Mouse (Mus musculus) liver, embryonic 11.5 days (tissue): ENCODE measurements at regions not wholly inside any gene's neighbourhood (a gene's known extent, or its start where the extent isn't known, plus 50 kb on each side); places are given as distances from the start of the nearest gene placed in this dataset.

Source experiments
- ATAC-seq: fragments of 200-750 bp; cut with Nextera tagmentation; replicated peaks from 2 replicates; pipeline ENCODE4 v1.8.0; 2017; ENCODE audit warnings: moderate number of reproducible peaks, mild to moderate bottlenecking, moderate TSS enrichment, moderate library complexity; ENCODE audit not compliant: low FRiP score
- DNase-seq: peaks from one replicate; pipeline ENCODE4 v3.0.0-alpha.2; 2017; ENCODE audit warnings: low spot score
- H3K27ac ChIP-seq: fragments of 300-500 bp; sonication (generic); 2 replicates; pipeline ENCODE4 v1.5.1; 2014; ENCODE audit warnings: mild to moderate bottlenecking, low read depth, low read length, control low read depth
- H3K27me3 ChIP-seq: fragments of 300-500 bp; sonication (generic); replicated peaks from 2 replicates; pipeline ENCODE4 v1.6.1; 2014; ENCODE audit warnings: low read length, mixed read lengths; ENCODE audit not compliant: control insufficient read depth, insufficient read depth
- H3K36me3 ChIP-seq: fragments of 300-500 bp; sonication (generic); 2 replicates; pipeline ENCODE4 v1.6.1; 2014; ENCODE audit warnings: mild to moderate bottlenecking, low read length, moderate library complexity, mixed read lengths; ENCODE audit not compliant: control insufficient read depth, insufficient read depth
- H3K4me1 ChIP-seq: fragments of 300-500 bp; sonication (generic); replicated peaks from 2 replicates; pipeline ENCODE4 v1.6.1; 2014; ENCODE audit warnings: low read length, mixed read lengths; ENCODE audit not compliant: control insufficient read depth, insufficient read depth
- H3K4me2 ChIP-seq: fragments of 300-500 bp; sonication (generic); 2 replicates; pipeline ENCODE4 v1.6.1; 2014; ENCODE audit warnings: mild to moderate bottlenecking, control low read depth, moderate library complexity
- H3K4me3 ChIP-seq: fragments of 300-500 bp; sonication (generic); 2 replicates; pipeline ENCODE4 v1.5.1; 2014; ENCODE audit warnings: low read depth, low read length, control low read depth
- H3K9ac ChIP-seq: fragments of 300-500 bp; sonication (generic); 2 replicates; pipeline ENCODE4 v1.6.1; 2014; ENCODE audit warnings: low read depth, low read length, control low read depth
- H3K9me3 ChIP-seq: fragments of 300-500 bp; sonication (generic); 2 replicates; pipeline ENCODE4 v1.6.1; 2016; ENCODE audit warnings: low read length, inconsistent platforms, mixed read lengths; ENCODE audit not compliant: control insufficient read depth
- WGBS: fragments of 180-500 bp; shearing (Covaris S2); extraction: QIAGEN DNeasy Blood & Tissue Kit; methylation state at CpG from one replicate; pipeline ENCODE4 v1.1.7; 2014; 5-methylcytosine and 5-hydroxymethylcytosine counted together

DNA sequence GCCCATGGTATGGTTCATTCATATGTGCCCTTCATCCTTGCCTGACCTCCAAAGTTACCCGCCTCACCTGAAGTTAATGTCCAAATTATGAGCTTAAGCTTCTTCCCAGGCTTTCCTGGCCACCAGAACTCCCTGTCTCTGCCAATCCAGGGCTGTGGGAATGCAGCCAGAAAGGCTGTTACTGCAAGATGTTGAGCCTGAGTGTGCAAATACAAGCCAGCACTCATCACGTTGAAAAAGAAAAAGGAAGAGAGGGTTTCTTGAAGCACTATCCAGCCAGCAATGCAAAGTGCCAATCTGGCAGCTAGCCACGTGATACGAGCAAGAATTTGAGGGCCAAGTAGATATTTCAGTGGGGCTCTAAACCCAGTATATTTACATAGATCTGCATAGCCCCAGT, 213.7 kb downstream of the Hs3st3b1 start:
- 66% methylated on average over 4 of the region's 4 CpGs for WGBS
- no peak for DNase-seq

DNA sequence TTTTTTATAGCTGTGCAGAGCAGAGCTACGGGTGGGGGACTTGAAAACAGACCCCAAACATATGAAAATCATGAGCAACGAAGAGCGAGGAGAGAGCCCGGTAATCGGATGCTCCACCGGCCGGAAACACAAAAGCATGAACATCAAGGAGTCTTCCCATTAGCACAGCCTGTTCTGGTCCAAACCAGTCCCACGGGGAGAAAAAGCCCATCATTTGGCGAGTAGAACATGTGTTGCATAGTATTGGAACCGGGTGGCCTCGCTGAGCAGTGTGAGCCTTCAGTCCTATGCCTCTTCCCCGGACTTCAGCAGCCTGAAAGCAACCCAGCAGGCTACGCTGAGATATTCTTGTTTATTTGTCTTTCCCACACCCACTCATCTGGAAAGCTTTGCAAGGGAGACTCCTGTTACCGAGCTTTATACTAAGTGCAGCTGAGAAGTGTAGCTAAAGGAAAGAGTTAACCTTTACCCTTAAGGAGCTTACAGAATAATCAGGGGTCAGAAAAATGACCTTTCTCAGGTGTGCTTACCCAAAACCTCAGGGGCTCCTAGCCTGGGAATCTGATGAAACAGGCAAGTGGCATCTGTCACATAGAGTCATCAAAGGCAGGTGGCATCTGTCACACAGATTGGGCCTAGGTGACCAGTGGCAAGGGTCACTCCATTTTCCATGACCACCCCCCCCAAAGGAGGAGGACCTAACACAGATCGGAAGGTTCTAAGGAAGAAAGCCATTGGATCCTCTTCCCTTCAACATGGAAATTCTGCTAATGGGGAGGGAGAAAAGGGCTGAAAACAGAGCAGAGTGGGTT, 209.8 kb downstream of the Hs3st3b1 start:
- 67% methylated on average over 15 of the region's 15 CpGs for WGBS
- H3K9ac ChIP-seq: no peak overlapping the region
- ATAC-seq (no peak), DNase-seq (no peak)
- H3K27ac ChIP-seq: no peak overlapping the region
- H3K36me3 ChIP-seq: no peaks in the 10 kb centered on the region
- H3K4me1 ChIP-seq: no peaks in the 10 kb centered on the region
- no peaks in the 10 kb centered on the region for H3K27me3 ChIP-seq
- H3K4me3 ChIP-seq: no peak overlapping the region
- H3K9me3 ChIP-seq: no peaks in the 10 kb centered on the region
- H3K4me2 ChIP-seq: no peak overlapping the region

More for the DNA sequence above, 213.7 kb downstream of the Hs3st3b1 start:
- Histone ChIP-seq H3K27me3 (no peaks in the 10 kb centered on the region), H3K36me3 (no peaks in the 10 kb centered on the region), H3K27ac (no peak overlapping the region), H3K9ac (no peak overlapping the region), H3K9me3 (no peaks in the 10 kb centered on the region), H3K4me3 (no peak overlapping the region), H3K4me2 (no peak overlapping the region), H3K4me1 (no peaks in the 10 kb centered on the region)
- ATAC-seq: no peak

GRCm38 (mm10) chr11:63722261-63722660, 199.8 kb downstream of the Hs3st3b1 start:
- no peaks in the 10 kb centered on the region for H3K36me3 ChIP-seq
- H3K4me3 ChIP-seq: no peak overlapping the region
- H3K27me3 ChIP-seq: no peaks in the 10 kb centered on the region
- WGBS: 81% methylated on average over 5 of the region's 5 CpGs
- no peak for ATAC-seq
- no peaks in the 10 kb centered on the region for H3K9me3 ChIP-seq
- H3K4me1 ChIP-seq: peaks cover 5% of the 10 kb centered on the region; the same call in 1 of the 2 replicates
- no peak overlapping the region for H3K9ac ChIP-seq
- H3K27ac ChIP-seq: no peak overlapping the region
- DNase-seq: no peak
- no peak overlapping the region for H3K4me2 ChIP-seq

GRCm38 (mm10) chr11:63730880-63731279, 191.2 kb downstream of the Hs3st3b1 start:
- DNase-seq: no peak

DNA sequence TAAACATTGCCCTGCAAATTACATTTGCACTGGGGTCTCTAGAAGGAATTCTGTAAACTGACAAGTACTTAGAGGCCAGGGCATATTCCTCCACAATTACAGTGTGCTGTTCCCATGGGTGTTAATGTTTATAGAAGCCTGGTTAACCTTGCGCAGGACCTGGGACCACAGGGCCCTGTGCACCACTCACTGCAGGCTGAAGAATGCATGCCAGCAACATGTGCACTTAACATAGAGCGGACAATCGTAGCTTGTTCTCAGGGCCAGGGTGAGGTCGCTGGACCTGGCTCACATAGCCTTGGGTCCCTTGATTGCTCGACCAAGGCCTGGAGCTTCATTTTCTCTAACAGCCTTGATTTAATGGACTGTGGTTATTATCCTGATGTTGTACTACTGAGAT, 168.8 kb downstream of the Hs3st3b1 start:
- Histone ChIP-seq H3K4me2 (no peak overlapping the region), H3K4me1 (no peaks in the 10 kb centered on the region), H3K9me3 (no peaks in the 10 kb centered on the region), H3K9ac (no peak overlapping the region), H3K27me3 (no peaks in the 10 kb centered on the region), H3K36me3 (no peaks in the 10 kb centered on the region), H3K27ac (no peak overlapping the region), H3K4me3 (no peak overlapping the region)
- WGBS: 80% methylated on average over 5 of the region's 5 CpGs
- no peak for ATAC-seq
- no peak for DNase-seq

More at GRCm38 (mm10) chr11:63730880-63731279, 191.2 kb downstream of the Hs3st3b1 start:
- H3K36me3 ChIP-seq: no peaks in the 10 kb centered on the region
- WGBS: 81% methylated on average over 9 of the region's 9 CpGs
- H3K27me3 ChIP-seq: no peaks in the 10 kb centered on the region
- H3K9me3 ChIP-seq: no peaks in the 10 kb centered on the region
- H3K4me3 ChIP-seq: no peak overlapping the region
- ATAC-seq: no peak
- no peak overlapping the region for H3K4me2 ChIP-seq
- H3K4me1 ChIP-seq: no peaks in the 10 kb centered on the region
- H3K27ac ChIP-seq: no peak overlapping the region
- no peak overlapping the region for H3K9ac ChIP-seq

DNA sequence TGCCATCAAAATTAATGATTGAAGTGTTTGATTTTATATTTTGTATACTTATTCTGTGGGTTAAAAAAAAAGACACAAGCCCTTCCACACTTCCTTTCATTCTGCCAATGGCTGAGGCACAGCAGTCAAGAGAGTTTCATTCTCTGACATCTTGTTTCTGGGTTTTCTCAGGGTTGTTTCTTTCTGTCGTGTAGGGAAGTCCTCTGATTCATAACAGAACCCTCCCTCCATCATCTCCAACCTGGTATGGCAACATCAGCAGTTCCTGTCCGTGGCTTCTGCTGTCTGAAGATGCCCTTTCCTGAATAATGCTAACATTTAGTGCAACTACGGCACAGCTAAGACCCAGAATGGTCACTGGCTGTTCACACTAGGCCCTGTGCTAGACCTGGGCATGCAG, 167.3 kb downstream of the Hs3st3b1 start:
- DNase-seq (no peak), ATAC-seq (no peak)
- no peak overlapping the region for H3K4me2 ChIP-seq
- H3K36me3 ChIP-seq: no peaks in the 10 kb centered on the region
- no peak overlapping the region for H3K4me3 ChIP-seq
- H3K4me1 ChIP-seq: no peaks in the 10 kb centered on the region
- no peak overlapping the region for H3K27ac ChIP-seq
- H3K27me3 ChIP-seq: no peaks in the 10 kb centered on the region
- H3K9me3 ChIP-seq: no peaks in the 10 kb centered on the region
- 47% methylated on average over 3 of the region's 3 CpGs for WGBS
- H3K9ac ChIP-seq: no peak overlapping the region

DNA sequence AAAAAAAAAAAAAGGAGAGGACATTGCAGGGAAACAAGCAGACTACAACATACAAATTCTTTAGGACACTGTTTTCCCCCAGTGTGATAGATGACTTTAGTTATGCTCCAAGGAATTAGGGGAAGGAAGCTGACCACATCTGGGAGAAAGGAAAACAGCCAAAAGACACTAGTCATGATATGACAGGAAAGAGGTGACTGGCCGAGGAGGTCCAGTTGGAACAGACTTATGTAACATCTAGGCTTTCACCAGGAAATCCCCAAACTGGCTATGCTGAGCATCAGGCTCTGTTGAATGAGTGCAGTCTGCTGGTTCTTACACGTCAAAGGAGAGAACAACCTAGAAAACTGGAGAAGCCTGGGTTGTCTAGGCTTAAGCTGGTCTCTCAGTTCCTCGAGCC, 163.8 kb downstream of the Hs3st3b1 start:
- H3K9me3 ChIP-seq: no peaks in the 10 kb centered on the region
- H3K4me1 ChIP-seq: no peaks in the 10 kb centered on the region
- H3K27ac ChIP-seq: no peak overlapping the region
- DNase-seq (no peak), ATAC-seq (no peak)
- H3K36me3 ChIP-seq: no peaks in the 10 kb centered on the region
- H3K27me3 ChIP-seq: no peaks in the 10 kb centered on the region
- WGBS: 67% methylated on average over 3 of the region's 3 CpGs
- H3K4me2 ChIP-seq: no peak overlapping the region
- no peak overlapping the region for H3K4me3 ChIP-seq
- no peak overlapping the region for H3K9ac ChIP-seq

GRCm38 (mm10) chr11:63761561-63761960, 160.5 kb downstream of the Hs3st3b1 start:
- no peak overlapping the region for H3K9ac ChIP-seq
- DNase-seq: no peak
- no peaks in the 10 kb centered on the region for H3K36me3 ChIP-seq
- no peaks in the 10 kb centered on the region for H3K9me3 ChIP-seq
- no peak overlapping the region for H3K4me2 ChIP-seq
- no peak for ATAC-seq
- no peaks in the 10 kb centered on the region for H3K4me1 ChIP-seq
- H3K4me3 ChIP-seq: no peak overlapping the region
- no peaks in the 10 kb centered on the region for H3K27me3 ChIP-seq
- WGBS: 68% methylated on average over 6 of the region's 6 CpGs
- no peak overlapping the region for H3K27ac ChIP-seq

DNA sequence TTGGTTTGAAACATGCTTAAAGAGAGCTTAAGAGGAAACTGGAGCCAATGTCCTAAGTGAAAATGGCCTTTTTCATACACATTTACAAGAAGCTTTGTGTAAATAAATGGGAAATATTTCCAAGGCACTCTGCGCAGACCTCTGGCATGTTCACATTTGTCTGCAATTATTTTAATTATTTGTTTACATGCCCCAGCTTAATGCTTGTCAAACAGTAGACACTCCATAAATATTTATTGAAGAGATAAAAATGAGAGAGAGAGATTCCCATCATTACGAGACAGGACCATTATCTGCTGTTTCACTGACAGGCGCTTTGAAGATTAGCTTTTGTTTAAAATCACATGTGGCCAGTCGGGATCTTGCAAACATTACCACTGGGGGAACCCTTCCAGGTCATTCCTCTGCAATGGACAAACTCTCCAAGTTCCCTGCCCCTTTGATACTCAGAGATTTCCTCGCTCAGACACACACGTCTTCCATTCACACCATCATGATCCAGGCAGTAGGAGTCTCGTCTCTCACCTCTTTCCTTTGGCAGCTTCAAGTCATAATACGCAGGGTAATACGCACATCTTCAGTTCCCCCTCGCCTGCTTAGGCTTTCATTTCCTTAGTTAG, 154.3 kb downstream of the Hs3st3b1 start:
- H3K36me3 ChIP-seq: no peaks in the 10 kb centered on the region
- ATAC-seq (no peak), DNase-seq (no peak)
- 55% methylated on average over 10 of the region's 10 CpGs for WGBS
- no peak overlapping the region for H3K9ac ChIP-seq
- no peak overlapping the region for H3K27ac ChIP-seq
- H3K4me2 ChIP-seq: no peak overlapping the region
- no peaks in the 10 kb centered on the region for H3K27me3 ChIP-seq
- H3K9me3 ChIP-seq: no peaks in the 10 kb centered on the region
- no peaks in the 10 kb centered on the region for H3K4me1 ChIP-seq
- no peak overlapping the region for H3K4me3 ChIP-seq
